Mouse (Mus musculus): ENCODE results near the gene Gps1.
"Not testable (repeated sequence)": the region's sequence is repeated elsewhere in the genome, so short reads cannot be mapped to it uniquely, and the experiment has no call there.

The Gps1 gene

DNA sequence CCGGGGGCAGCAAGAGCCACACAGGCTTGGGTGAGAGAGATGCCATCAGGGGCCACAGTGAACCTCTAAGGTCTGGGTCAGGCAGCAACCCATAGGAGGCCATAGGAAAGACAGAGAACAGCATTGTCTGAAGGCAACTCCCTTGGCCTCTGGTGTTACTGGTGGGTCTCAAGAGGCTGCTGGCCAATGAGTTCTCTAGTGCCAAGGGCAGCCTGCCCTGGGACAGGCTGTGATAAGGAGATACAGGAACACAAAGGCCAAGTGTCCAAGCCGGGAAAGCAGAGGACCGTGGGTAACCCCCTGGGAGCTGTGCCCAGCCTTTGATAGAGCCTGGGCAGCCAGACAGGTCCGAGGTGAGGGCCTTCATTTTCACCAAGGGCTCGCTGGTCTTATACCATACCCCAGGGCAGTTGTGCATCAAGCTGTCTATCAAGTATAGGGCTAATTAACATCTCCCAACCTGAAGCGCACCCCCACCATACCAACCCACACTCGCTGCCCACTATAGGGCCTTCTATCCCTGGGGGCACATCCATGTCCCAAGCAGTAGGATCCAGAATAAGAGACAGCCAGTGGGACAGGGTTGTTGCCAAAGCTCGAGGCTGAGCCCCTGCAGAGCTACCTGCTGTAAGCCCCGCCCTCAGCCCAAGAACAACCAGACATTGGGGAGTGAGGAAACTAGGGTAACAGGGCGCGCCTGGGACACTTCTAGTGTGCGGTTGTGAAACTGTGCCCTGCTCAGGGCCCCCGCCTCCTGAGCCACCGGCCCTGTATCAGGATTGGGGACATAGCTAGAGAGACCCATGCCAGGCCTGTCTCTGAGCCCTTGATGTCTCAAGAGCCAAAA is 37.2 kb downstream of the Gps1 start:
- DNase-seq (ENCODE audit: low spot score in 2 of 2), result no peak

GRCm38 (mm10) chr11:120822321-120822720 is 38.2 kb downstream of the Gps1 start:
- DNase-seq (ENCODE audit: low spot score in 2 of 2), result no peak

- peak in 1 of 2 experiments; percentile 73 for DNase-seq (ENCODE audit: low spot score in 2 of 2)
These were observed 38.9 kb downstream of the Gps1 start for GRCm38 (mm10) chr11:120822831-120823550.

DNA sequence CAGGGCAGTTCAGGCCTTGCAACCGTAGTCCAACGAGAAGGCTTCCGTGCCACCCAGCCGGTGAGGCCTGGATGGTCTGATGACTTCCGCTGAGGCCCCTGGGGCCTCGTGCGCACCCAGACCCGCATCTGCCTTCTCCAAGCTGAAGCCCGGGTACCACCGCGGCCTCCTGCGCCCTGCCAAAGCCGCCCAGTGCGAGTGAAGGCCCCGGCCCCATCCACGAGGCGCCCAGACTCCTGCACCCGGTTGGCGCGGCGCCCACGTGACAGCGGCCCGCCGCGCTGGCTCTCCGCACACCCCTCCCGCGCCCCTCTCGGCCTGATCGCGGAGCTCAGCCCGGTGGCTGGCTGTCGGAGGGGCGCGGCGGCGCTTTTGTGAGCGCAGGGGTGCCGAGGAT is 39.5 kb downstream of the Gps1 start:
- DNase-seq (ENCODE audit: low spot score in 2 of 2), result peak in 1 of 2 experiments; percentile 54

- DNase-seq (ENCODE audit: low spot score in 2 of 2), result peak; percentile 91 to 95
These were observed 40.1 kb downstream of the Gps1 start, which contains the start of gene Fasn for GRCm38 (mm10) chr11:120823956-120824786. TSS of gene Fasn (minus strand) at chr11:120824547.

DNA sequence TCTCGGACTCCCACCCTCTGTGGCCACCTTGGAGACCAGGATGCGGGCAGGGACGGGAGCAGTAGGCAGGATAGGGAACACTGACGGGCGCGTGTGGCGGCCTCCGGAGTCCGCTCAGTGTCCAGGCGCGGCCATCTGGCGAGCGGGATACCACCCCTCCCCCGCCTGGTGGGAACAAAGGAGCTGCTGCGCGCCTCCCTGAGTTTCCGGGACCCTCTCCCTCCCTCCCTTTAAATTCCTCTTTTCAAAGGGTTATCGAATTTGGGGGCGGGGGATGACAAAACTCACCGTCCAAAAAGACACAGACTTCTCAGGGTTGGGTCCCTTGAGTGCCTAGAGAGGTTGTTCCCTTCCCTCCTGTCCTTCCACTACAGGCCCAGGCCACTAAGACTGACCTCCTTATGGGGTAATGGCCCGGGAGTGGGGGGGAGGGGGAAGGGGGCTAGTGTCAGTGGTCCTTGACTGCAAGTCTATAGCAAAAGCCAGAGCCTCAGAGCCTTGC is 40.8 kb downstream of the Gps1 start:
- no peak for DNase-seq (ENCODE audit: low spot score in 2 of 2)

DNA sequence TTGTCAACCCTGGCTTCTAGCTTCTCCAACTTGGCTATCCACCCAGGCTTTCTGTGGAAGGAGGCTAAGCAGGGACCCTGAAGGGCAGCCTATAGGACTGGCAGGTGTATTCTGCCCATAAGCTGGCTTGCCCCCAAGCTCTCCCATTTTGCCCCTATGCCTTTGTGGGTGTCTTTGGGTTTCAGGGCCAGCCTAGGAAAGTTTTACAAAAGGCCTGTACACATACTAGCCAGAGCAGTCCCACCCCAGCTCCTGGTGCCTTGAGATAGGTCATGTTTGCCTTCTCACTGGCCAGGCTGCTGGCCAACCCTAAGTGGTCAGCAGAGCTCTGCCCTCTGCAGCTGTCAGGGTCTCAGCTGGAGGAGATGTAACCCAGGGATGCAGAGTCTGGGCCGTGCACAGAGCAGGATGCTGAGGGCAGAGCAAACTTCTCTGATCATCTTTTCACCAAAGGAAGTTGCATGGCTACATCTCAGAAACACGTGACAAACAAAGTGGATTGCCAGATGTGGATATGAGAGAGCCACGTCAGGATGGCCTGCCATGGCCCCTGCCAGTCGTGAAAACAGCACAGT is 41.3 kb downstream of the Gps1 start:
- DNase-seq (ENCODE audit: low spot score in 2 of 2), result peak in 1 of 2 experiments; percentile 59

GRCm38 (mm10) chr11:120826016-120826953 is 42.2 kb downstream of the Gps1 start:
- peak in 1 of 2 experiments; percentile 60 for DNase-seq (ENCODE audit: low spot score in 2 of 2)

DNA sequence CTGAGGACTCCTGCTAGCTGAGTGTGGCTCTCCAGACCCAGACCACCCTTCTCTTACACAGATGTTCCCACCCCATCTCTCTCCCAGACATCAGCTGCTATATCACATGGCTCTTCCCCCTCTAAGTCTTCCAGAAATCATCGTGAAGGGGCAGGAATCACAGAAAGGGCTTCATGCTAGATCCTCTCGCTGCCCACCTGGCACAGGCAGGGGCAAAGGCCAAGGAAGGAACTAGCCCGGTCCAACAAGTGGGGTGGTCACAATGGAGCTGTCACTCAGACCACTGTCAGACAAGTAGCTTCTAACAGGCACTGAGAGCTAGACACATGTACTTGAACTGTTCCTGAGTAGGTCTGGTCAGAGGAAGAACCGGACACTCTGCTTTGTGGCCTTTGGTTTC is 44.3 kb downstream of the Gps1 start:
- peak in 1 of 2 experiments; percentile 60 for DNase-seq (ENCODE audit: low spot score in 2 of 2)

DNA sequence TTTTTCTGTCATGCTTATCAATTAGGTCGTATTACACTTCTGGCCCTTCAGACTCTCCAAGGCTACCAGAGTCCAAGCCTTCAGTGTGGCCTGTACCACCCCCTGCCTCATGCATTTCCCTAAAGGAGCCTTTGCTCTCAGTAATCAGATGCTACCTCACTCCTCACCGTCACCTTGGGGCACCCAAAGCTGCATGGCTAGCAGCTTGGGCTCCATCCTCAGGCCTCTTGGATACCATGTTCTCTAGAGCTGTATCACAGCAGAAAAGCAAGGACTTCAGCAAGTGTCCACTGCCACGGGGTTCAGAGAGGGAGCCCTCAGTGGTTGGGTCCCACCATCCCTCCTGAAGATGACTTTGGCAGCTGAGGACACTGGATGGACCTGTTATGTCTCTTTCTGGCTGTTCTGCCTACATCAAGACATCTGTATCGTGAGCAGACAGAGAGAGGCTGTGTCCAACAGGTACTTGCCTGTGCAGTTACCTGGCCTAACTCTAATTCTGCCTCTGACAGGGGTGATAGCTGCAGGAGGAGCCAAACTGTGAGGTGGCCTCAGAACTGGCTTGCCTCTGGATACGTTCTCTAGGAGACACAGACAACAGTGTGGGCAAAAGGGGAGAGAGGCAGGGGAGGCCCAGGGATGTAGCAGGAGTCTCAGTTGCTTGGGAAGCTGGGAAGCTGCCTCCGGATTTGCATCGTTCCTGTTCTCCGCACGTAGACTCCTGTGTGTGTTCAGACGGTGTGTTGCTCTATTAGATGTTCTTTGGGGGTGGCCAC is 45.9 kb downstream of the Gps1 start:
- peak in 1 of 2 experiments; percentile 52 for DNase-seq (ENCODE audit: low spot score in 2 of 2)

GRCm38 (mm10) chr11:120830686-120831085 is 46.6 kb downstream of the Gps1 start:
- DNase-seq (ENCODE audit: low spot score in 2 of 2), result peak in 1 of 2 experiments; percentile 56

- peak in 1 of 2 experiments; percentile 53 for DNase-seq (ENCODE audit: low spot score in 2 of 2)
These were observed 47.8 kb downstream of the Gps1 start for GRCm38 (mm10) chr11:120831659-120832440.

DNA sequence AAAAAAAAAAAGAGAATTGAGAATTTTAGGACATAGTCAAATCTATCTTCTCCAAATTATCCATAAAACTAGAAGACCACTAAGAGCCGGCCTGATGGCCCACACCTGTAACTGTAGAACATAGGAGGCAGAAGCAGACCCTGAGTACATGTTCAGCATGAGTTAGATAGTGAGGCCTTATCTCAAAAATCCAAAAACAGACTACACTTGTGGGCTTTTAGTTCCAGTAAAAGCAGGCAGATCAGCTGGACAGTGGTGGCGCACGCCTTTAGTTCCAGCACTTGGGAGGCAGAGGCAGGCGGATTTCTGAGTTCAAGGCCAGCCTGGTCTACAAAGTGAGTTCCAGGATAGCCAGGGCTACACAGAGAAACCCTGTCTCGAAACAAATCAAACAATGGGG is 48.9 kb downstream of the Gps1 start:
- DNase-seq (ENCODE audit: low spot score in 2 of 2), result not testable (repeated sequence)

DNA sequence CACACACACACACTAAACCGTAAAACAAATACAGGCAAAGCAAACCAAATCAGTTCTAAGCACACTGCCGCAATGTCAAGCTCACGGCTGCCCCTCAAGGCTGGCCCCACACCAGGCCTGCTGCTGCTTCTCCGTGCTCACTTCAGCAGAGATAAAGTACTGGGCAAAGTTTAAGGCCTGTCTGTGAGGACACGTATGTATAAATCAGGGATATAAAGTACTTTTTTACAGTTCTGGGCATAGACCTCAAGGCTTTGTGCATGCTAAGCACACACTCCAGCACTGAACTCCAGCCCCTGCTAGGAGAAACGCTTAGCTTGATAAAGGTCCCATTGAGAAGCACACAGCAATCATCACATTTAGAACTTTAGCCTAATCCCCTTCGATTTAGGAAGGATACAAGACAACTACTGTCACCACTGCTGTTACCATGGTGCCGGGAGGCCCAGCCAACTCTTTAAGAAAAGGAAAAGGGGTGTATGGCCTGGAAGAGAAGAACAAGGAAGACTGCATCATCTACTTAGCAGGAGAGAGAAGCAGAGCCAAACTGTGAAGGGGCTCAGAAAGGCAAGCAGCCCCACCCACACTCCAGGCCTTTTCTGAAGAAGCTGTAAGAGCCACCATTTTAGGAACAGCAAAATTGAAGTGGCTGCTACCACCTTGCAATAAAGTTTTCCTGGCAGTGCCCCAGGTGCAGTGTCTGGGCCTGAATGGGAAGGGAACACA is 49.6 kb downstream of the Gps1 start:
- DNase-seq (ENCODE audit: low spot score in 2 of 2), result no peak
